Mouse (Mus musculus) stomach, postnatal 0 days (tissue): Measurements from ENCODE around the gene Mettl1. TPM values are rescaled to one million over a fixed set of nuclear protein-coding genes. Genes with fewer than 3 reads are reported as not detected.

Experiments
- ATAC-seq: fragments of 200-750 bp; cut with Nextera tagmentation; 2 replicates; pipeline ENCODE4 v1.8.0; 2017; ENCODE audit not compliant: low FRiP score, low TSS enrichment
- DNase-seq: peaks from one replicate; pipeline ENCODE4 v3.0.0-alpha.2; 2016; ENCODE audit warnings: low spot score
- H3K27ac ChIP-seq: fragments of 300-500 bp; sonication (generic); replicated peaks from 2 replicates; pipeline ENCODE4 v1.5.1; 2014; ENCODE audit warnings: mild to moderate bottlenecking, control low read depth
- H3K27me3 ChIP-seq: fragments of 300-500 bp; sonication (generic); 2 replicates; pipeline ENCODE4 v1.6.1; 2014; ENCODE audit warnings: low read length; ENCODE audit not compliant: control insufficient read depth, insufficient read depth
- H3K36me3 ChIP-seq: fragments of 300-500 bp; sonication (generic); 2 replicates; pipeline ENCODE4 v1.6.1; 2014; ENCODE audit warnings: low read length, mixed read lengths; ENCODE audit not compliant: control insufficient read depth, insufficient read depth
- H3K4me1 ChIP-seq: fragments of 300-500 bp; sonication (generic); replicated peaks from 2 replicates; pipeline ENCODE4 v1.6.1; 2014; ENCODE audit warnings: antibody characterized with exemption; ENCODE audit not compliant: control insufficient read depth, insufficient read depth
- H3K4me2 ChIP-seq: fragments of 300-500 bp; sonication (generic); replicated peaks from 2 replicates; pipeline ENCODE4 v1.6.1; 2014; ENCODE audit warnings: low read depth, mild to moderate bottlenecking, control low read depth, moderate library complexity
- H3K4me3 ChIP-seq: fragments of 300-500 bp; sonication (generic); 2 replicates; pipeline ENCODE4 v1.5.1; 2014; ENCODE audit warnings: low read depth, low read length, control low read depth
- H3K9ac ChIP-seq: fragments of 300-500 bp; sonication (generic); 2 replicates; pipeline ENCODE4 v1.6.1; 2014; ENCODE audit warnings: mild to moderate bottlenecking, low read length, control low read depth, mixed read lengths
- H3K9me3 ChIP-seq: fragments of 300-500 bp; sonication (generic); 2 replicates; pipeline ENCODE4 v1.6.1; 2016; ENCODE audit warnings: low read length; ENCODE audit not compliant: control insufficient read depth
- CTCF ChIP-seq: IDR thresholded peaks from 2 replicates; pipeline ENCODE4 v1.5.1; 2016; ENCODE audit warnings: antibody characterized with exemption, low read depth, mild to moderate bottlenecking, moderate library complexity
- EP300 ChIP-seq: optimal IDR thresholded peaks from 2 replicates; pipeline ENCODE3; 2016; ENCODE audit warnings: antibody characterized with exemption
- WGBS: fragments of 180-500 bp; shearing (Covaris S2); extraction: QIAGEN DNeasy Blood & Tissue Kit; methylation state at CpG from one replicate; pipeline ENCODE4 v1.1.7; 2014; 5-methylcytosine and 5-hydroxymethylcytosine counted together
- polyA plus RNA-seq: library from polyadenylated mRNA; unstranded; fragments of >200 nt; fragmentation: Nextera tagmentation; extraction: Ambion mirVana; gene quantifications from 2 replicates; pipeline ENCODE4 v1.2.1, GENCODE M21; 2015

Gene Mettl1
- polyA plus RNA-seq, 1 experiment from 2014 or later, result 36.8 TPM

- Histone ChIP-seq H3K4me1 (0 out of 2 replicates have a peak, but pooled peaks cover 4% of the 10 kb centered on the region), H3K4me3 (peak overlapping the region; percentile 66), H3K4me2 (peak overlapping the region; percentile 85), H3K27ac (peak overlapping the region; percentile 88), H3K36me3 (peaks cover 13% of the 10 kb centered on the region), H3K9ac (peak overlapping the region; percentile 78), H3K27me3 (no peaks in the 10 kb centered on the region), H3K9me3 (no peaks in the 10 kb centered on the region)
- TF ChIP-seq CTCF (no peak), EP300 (no peak)
- 5% methylated on average over 37 of the region's 37 CpGs for WGBS
- DNase-seq (no peak), ATAC-seq (0 out of 2 replicates have a peak, but pooled peaks have one; percentile 1)
Observed at GRCm38 (mm10) chr10:127063913-127064870, 23.0 kb downstream of the Mettl1 start.

DNA sequence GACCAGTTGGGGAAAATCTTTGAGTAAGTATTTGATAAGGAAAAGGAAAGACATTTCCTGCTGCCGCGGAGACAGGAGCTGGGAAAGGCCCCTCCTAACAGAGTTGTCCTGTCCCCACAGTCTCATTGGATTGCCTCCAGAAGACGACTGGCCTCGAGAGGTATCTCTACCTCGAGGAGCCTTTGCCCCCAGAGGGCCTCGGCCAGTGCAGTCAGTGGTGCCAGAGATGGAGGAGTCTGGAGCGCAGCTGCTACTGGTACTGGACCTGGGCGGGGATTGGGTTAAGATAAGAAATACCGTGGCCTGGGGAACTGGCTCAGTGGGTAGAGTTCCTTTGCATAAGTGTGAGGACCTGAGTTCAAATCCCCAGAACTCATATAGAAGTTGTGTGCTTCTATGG is 24.8 kb downstream of the Mettl1 start:
- H3K9ac ChIP-seq, result no peak overlapping the region
- ATAC-seq (no peak), DNase-seq (no peak)
- H3K9me3 ChIP-seq, result no peaks in the 10 kb centered on the region
- H3K27me3 ChIP-seq, result no peaks in the 10 kb centered on the region
- WGBS, result 71% methylated on average over 9 of the region's 9 CpGs
- TF ChIP-seq CTCF (no peak), EP300 (no peak)
- 0 out of 2 replicates have a peak, but pooled peaks cover 4% of the 10 kb centered on the region for H3K4me1 ChIP-seq
- peaks cover 13% of the 10 kb centered on the region for H3K36me3 ChIP-seq
- H3K4me3 ChIP-seq, result no peak overlapping the region
- H3K27ac ChIP-seq, result no peak overlapping the region
- no peak overlapping the region for H3K4me2 ChIP-seq

- Histone ChIP-seq H3K9ac (no peak overlapping the region), H3K4me1 (0 out of 2 replicates have a peak, but pooled peaks cover 4% of the 10 kb centered on the region), H3K9me3 (no peaks in the 10 kb centered on the region), H3K4me3 (no peak overlapping the region), H3K4me2 (no peak overlapping the region), H3K27ac (no peak overlapping the region), H3K36me3 (peaks cover 13% of the 10 kb centered on the region), H3K27me3 (no peaks in the 10 kb centered on the region)
- no peak for DNase-seq
- ATAC-seq, result no peak
- whole genome bisulfite sequencing, result 86% methylated on average over 14 of the region's 14 CpGs
- TF ChIP-seq CTCF (no peak), EP300 (no peak)
Observed at GRCm38 (mm10) chr10:127066519-127067018, 25.4 kb downstream of the Mettl1 start.

- 63% methylated on average over 9 of the region's 9 CpGs for WGBS
- no peak overlapping the region for H3K27ac ChIP-seq
- DNase-seq (no peak), ATAC-seq (no peak)
- no peaks in the 10 kb centered on the region for H3K27me3 ChIP-seq
- H3K4me3 ChIP-seq, result no peak overlapping the region
- TF ChIP-seq EP300 (no peak), CTCF (no peak)
- no peak overlapping the region; the same call in 1 of the 2 replicates for H3K4me2 ChIP-seq
- no peaks in the 10 kb centered on the region for H3K9me3 ChIP-seq
- H3K4me1 ChIP-seq, result 0 out of 2 replicates have a peak, but pooled peaks cover 2% of the 10 kb centered on the region
- H3K36me3 ChIP-seq, result peaks cover 13% of the 10 kb centered on the region
- H3K9ac ChIP-seq, result no peak overlapping the region; the same call in 1 of the 2 replicates
Observed at GRCm38 (mm10) chr10:127068360-127069038, 27.3 kb downstream of the Mettl1 start.

GRCm38 (mm10) chr10:127069281-127070189 is 28.3 kb downstream of the Mettl1 start:
- ATAC-seq, result peak; percentile 25
- no peaks in the 10 kb centered on the region for H3K27me3 ChIP-seq
- H3K4me2 ChIP-seq, result peak overlapping the region; percentile 84
- WGBS, result 7% methylated on average over 30 of the region's 30 CpGs
- peak overlapping the region; percentile 88 for H3K27ac ChIP-seq
- no peak for DNase-seq
- peak overlapping the region; percentile 78 for H3K9ac ChIP-seq
- H3K4me3 ChIP-seq, result peak overlapping the region; percentile 62
- H3K9me3 ChIP-seq, result no peaks in the 10 kb centered on the region
- 0 out of 2 replicates have a peak, but pooled peaks cover 2% of the 10 kb centered on the region for H3K4me1 ChIP-seq
- TF ChIP-seq EP300, result no peak
- TF ChIP-seq CTCF, result no peak
- H3K36me3 ChIP-seq, result peaks cover 13% of the 10 kb centered on the region
